Mouse (Mus musculus) retina, embryonic 14.5 days (tissue): Measurements from ENCODE around the gene Pde4dip.

Source experiments
- DNase-seq: peaks from one replicate; pipeline ENCODE4 v3.0.0-alpha.2; 2015; ENCODE audit warnings: low spot score

Pde4dip gene

GRCm38 (mm10) chr3:97888168-97888901 is at the start of gene Pde4dip:
Gene Pde4dip (minus strand): TSS chr3:97888707.
- DNase-seq = peak; percentile 43

DNA sequence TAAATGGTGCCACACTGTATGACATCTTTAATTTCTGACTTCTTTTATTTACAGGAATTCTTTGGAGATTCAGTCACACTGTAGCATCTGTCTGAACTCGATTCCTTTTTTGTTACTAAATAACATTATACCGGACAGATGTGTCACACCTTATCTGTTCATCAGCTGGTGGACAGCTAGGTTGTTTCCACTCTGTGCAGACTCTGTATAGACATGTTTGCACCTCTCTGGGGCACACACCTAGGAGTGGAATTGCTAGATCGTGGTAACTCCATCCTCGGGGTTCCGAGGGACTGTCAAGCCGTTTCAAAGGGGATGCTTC is 49.4 kb upstream of the Pde4dip start:
- no peak for DNase-seq

DNA sequence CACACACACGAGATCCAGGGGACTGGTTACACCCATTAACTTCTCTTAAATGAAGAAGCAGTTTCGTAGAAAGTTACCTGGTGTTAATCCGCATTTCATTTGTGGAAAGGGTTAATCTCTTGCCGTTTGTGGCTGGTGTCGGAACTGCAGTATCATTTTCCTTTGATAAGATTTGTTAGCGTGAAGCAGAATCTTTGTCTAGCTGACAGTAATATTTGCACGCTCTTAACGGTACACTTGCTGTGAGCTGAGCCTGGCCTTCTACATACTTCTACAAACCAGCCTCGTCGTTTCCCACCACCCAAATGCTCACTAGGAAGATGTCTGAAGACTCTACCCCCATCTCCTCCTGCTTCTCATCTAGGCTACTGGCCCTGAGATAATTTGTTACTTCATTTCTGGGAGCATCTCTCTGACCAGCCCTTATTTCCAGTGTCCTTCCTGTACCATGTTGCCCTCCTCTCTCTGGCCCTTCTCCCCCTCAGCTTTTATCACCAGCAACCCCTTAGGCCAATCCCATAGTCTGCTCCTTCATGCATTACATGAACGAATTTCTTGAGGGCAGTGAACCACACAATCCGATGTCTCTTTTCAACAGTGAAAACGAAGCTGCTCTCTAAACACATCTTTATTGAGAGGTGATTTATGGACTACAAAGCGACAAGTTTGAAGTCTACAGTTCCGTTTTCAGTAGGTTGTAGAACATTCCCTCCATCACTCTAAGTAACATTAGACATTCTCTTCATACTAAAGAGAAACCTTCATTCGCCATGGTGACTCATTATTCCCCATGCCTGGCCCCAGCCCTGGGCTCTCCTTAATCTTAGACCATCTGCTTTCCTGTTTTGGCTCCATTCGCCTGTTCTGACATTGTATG is 48.8 kb upstream of the Pde4dip start:
- DNase-seq = peak; percentile 53

GRCm38 (mm10) chr3:97934331-97935300 is 46.1 kb upstream of the Pde4dip start:
- no peak for DNase-seq

- DNase-seq = no peak
These were observed 45.3 kb upstream of the Pde4dip start for GRCm38 (mm10) chr3:97933811-97934210.

- no peak for DNase-seq
These were observed 44.7 kb upstream of the Pde4dip start for GRCm38 (mm10) chr3:97933251-97933650.

GRCm38 (mm10) chr3:97932771-97933170 is 44.3 kb upstream of the Pde4dip start:
- no peak for DNase-seq

DNA sequence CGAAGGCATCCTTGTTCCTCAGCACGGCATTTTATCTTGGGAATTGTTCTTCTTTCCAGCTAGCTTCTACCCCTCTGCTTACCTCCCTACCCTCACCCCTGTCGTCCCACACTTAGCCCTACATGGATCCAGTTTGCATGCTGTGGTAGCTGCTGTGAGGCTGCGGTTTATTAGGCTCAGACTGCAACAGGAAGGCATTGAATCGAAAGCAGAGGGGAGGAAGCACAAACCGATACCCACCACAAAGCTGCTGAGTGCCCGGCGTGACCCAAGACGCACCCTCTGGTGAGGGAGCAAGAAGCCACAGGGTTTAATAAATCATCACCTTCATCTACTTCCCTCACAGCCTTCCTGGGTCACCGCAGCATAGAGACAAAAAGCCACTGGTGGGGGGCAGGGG is 43.6 kb upstream of the Pde4dip start:
- no peak for DNase-seq

DNA sequence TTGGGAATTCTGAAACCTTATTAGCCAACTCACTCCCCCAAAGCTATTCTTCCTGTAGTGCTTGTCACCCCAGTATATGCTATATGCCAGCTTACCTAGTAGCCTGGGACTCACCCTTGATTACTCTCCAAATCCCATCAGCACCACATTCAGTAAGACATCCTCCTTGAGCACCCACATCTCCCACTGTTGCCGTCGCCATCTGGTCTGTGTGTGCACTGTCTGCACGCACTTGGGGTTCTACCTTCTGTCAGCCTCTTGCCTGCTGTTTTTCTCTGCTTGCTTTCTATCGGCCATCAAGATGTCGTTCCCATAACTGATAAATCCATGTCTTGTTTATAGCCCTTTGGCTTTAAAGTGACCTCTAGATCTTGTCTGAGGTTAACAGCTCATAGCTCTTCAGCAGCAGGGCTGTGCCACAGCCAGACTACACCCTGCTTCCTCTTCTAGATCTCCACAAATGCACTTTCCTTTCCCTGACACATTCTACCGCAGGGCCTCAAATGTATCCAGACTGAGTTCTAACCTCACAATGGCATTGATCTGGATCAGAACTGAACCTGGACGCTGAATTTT is 42.9 kb upstream of the Pde4dip start:
- DNase-seq = no peak

GRCm38 (mm10) chr3:97930787-97931158 is 42.3 kb upstream of the Pde4dip start:
- no peak for DNase-seq

DNA sequence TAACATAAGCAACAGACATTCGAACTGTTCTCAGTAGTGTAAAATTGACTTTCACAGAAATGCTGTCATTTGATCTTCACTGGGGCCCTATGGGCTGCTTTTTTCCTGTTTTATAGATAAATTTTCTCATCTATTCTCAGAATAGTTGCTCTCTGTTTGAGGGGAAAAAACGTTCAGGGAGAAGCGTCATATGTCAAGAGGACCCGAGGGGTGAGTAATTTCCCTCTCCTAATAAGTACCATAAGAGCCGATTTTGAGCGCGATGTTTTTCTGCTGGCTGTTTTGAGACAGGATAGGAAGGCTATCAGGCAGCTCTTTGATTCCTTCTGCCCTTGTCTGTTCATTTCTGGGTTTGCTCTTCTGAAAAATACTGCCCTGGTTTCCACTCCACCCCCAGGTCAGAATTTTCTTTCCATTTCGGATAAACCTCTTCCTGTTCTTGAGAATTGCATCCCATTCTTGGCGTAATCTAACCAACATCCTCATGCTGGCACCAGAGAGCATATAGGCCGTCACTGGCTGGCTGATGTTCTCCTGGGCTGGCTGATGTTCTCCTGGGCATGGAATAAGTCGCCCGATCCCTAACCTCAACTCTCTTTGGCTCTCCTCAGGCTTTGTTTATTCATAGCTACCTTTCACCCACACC is 41.8 kb upstream of the Pde4dip start:
- no peak for DNase-seq

DNA sequence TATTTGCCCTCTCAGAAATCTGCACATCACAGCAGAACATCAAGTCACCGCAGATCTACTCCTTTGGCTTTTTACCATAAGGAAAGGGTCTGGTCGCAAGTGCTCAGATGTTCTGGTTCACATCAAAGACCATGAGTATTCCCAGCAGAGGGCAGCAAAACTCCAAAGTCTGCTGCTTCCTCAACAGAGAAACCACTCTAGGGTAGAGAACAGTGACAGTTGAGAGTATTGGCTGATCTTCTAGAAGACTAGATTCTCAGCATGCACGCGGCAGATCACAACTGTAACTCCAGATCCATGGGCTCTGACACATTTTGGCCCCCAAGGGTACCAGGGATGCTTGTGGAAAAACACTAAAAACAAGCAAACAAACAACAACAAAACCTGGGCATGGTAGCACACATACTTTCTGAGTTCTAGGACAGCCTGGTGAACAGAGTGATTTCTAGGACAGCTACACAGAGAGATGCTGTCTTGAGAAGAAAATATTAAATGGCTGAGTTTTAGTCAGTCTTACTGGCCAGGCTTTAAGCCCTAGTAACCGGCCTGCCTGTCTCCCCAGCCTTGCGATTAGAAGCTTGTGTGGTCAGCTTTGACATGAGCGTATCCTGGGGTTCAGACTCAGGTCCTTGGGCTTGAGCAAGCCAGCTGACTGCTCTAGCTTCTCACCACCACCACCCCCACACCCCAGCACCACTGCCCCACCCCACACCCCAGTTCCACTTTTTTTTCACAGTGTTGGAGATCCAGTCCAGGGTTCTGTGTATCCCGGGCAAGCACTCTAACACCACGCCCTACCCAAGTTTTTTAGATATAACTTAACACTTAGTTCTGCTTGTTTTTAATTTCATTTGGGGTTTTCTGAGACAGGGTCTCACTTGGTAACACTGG is 40.7 kb upstream of the Pde4dip start:
- peak; percentile 95 for DNase-seq

GRCm38 (mm10) chr3:97927322-97927721 is 38.8 kb upstream of the Pde4dip start:
- DNase-seq = no peak

- no peak for DNase-seq
These were observed 36.7 kb upstream of the Pde4dip start for GRCm38 (mm10) chr3:97925246-97925645.

- no peak for DNase-seq
These were observed 30.5 kb upstream of the Pde4dip start for GRCm38 (mm10) chr3:97918885-97919550.

DNA sequence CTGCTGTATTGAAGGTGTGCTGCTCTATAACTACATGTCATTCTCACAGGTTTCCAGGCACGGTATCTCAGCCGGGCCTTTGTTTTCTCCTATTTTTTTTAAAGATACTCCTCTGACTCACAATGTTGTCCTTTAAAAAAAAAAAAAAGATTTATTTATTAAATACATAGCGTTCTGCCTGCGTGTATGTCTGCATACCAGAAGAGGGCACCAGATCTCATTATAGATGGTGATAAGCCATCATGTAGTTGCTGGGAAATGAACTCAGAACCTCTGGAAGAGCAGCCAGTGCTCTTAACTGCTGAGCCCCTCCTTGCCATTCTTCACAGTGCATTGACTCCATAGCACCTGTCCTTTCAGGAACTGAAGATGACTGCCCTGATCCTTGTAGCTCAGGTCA is 26.6 kb upstream of the Pde4dip start:
- peak; percentile 42 for DNase-seq

DNA sequence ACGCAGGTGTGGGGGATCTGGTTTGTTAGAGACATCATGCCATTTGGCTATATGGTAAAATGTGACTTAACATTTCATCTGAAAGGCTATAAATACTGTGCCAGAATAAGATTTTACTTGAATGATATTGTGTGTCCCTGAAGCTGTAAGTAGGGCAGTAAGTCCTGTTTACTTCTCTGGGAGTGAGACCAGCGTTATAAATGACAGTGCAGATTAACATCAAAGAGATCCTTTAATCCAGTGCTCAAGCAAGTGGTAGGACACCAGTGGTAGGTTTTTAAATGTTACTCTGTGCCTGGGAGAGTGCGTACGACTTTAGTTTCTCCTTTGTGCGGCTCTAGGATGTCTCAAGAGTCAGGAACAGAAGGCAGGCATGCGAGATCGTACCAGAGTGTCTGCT is 22.6 kb upstream of the Pde4dip start:
- DNase-seq = peak; percentile 32

GRCm38 (mm10) chr3:97909737-97910136 is 21.2 kb upstream of the Pde4dip start:
- DNase-seq = no peak

DNA sequence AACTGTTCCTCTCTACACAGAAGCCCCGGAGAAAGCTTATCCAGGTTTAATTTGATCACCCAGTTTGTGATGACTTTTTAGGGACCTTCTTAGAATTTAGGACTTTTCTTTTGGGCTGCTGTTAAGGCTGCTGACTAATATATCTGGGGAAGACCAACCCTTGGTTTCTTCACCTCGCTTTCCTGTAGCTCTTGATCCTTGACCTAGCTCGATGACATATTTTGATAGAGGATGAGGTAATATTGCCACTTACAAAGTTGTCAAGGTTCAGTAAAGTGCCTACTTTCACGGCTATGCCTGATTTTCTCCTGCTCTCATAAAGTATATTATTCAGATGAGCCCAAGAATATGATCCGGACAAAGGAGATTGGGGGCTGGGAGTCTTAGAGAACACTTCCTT is 13.1 kb upstream of the Pde4dip start:
- DNase-seq = no peak
